Mouse (Mus musculus) thymus, adult 2 months (tissue): ENCODE data around the gene Sgcd. TPM values are rescaled to one million over a fixed set of nuclear protein-coding genes. Genes with fewer than 3 reads are reported as not detected.

Experiments used
- DNase-seq: peaks from one replicate; pipeline ENCODE4 v3.0.0; 2021
- H3K27ac ChIP-seq: fragments of 200-500 bp; 2 replicates; pipeline ENCODE4 v1.5.1; 2012; ENCODE audit warnings: low read length, control low read depth; ENCODE audit not compliant: control insufficient read depth, insufficient read depth
- H3K27me3 ChIP-seq: fragments of 200-500 bp; 2 replicates; pipeline ENCODE4 v1.6.1; 2012; ENCODE audit warnings: mild to moderate bottlenecking, low read length, moderate library complexity, mixed read lengths; ENCODE audit not compliant: control insufficient read depth, insufficient read depth
- H3K36me3 ChIP-seq: fragments of 200-500 bp; 2 replicates; pipeline ENCODE4 v1.6.1; 2012; ENCODE audit warnings: mild to moderate bottlenecking, low read length, moderate library complexity; ENCODE audit not compliant: control insufficient read depth, insufficient read depth
- H3K4me1 ChIP-seq: fragments of 200-500 bp; replicated peaks from 2 replicates; pipeline ENCODE4 v1.6.1; 2012; ENCODE audit warnings: low read length; ENCODE audit not compliant: control insufficient read depth, insufficient read depth
- H3K4me3 ChIP-seq: fragments of 200-500 bp; 2 replicates; pipeline ENCODE4 v1.5.1; 2012; ENCODE audit warnings: mild to moderate bottlenecking, low read length, control low read depth, moderate library complexity; ENCODE audit not compliant: control insufficient read depth, insufficient read depth
- CTCF ChIP-seq: fragments of 200-500 bp; IDR thresholded peaks from 2 replicates; pipeline ENCODE4 v1.5.1; 2012; ENCODE audit warnings: mild to moderate bottlenecking, control low read depth, low read length, moderate library complexity, borderline replicate concordance; ENCODE audit not compliant: control insufficient read depth, poor library complexity, insufficient read depth; ENCODE audit errors: extremely low read depth
- POLR2A ChIP-seq: fragments of 200-500 bp; IDR thresholded peaks from 2 replicates; pipeline ENCODE4 v1.6.1; 2012; ENCODE audit warnings: mild to moderate bottlenecking, low read length, control low read depth, moderate library complexity; ENCODE audit not compliant: control insufficient read depth, poor library complexity, insufficient read depth; ENCODE audit errors: extremely low read depth
- WGBS: fragments of 180-500 bp; shearing (Covaris S2); methylation state at CpG from one replicate; pipeline ENCODE4 v1.1.7; 2018; 5-methylcytosine and 5-hydroxymethylcytosine counted together
- polyA plus RNA-seq: library from polyadenylated mRNA; depleted of rRNA; stranded (reverse); fragments of >200 nt; gene quantifications from 2 replicates; pipeline ENCODE4 v1.2.3, GENCODE M21; 2012

The Sgcd gene
- polyA plus RNA-seq, 1 experiment: 0.34 TPM

DNA sequence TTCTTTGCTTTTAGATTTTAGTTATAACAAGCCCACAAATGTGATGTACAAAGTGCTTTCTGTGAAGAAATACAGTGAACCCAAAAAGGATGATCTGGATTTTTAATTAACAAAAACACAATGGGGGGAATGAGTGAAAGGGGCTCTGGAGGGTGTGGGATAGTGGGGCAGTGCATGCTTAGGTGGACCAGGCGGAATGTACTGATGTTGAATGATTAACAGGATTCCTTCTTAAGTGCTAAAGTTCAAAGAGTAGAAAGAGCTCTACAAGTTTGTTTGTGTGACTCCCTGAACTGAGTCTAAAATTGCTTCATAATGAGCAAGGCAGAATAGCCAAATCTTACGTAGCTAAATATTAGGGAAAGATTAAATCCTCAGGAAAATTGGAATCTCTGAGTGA lies 246.0 kb downstream of the Sgcd start:
- DNase-seq: no peak
- TF ChIP-seq CTCF: no peak
- TF ChIP-seq POLR2A: no peak
- Histone ChIP-seq H3K36me3 (no peaks in the 10 kb centered on the region), H3K4me3 (no peak overlapping the region), H3K27ac (no peak overlapping the region), H3K4me1 (no peaks in the 10 kb centered on the region), H3K27me3 (no peaks in the 10 kb centered on the region)
- WGBS: 89% methylated on average over 2 of the region's 2 CpGs

DNA sequence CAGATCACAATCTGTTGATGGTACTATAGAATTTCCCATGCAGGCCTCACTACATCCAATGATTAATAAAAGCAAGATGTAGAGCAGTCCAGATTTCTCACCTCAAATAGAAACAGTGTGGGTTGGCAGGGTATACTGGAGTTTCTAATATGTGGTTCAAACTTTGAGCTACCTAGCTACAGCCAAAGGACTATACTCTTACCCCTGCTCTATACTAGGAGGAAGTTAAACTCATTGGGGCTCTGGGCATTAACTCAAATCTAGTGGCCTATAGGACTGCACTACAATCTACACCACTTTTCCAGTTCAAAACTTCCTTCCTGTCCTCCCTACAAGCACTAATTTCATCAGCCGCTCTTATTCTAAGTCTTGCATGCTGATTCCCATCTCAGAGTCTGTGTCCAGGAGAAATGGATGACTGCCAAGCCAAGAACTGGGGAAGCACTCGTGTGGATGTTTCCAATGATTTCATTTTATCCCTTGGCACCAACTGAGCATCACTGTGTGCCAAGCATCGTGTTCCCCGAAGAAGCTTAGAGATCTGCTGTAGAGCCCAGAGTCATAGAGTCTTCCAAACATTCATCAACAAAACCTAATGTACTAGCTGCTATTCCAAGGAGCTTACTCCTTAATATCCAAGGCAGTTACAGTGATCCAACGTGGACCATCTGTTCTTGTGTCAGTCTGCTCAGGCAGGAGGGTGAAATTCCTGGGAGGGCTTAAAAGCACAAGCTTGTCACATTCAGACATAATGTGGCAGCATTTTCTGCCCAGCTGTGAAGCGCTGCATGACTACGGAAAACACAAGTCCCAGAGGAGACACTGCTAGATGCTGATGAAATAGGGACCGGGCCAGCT lies 283.6 kb downstream of the Sgcd start:
- Histone ChIP-seq H3K4me1 (no peaks in the 10 kb centered on the region), H3K36me3 (no peaks in the 10 kb centered on the region), H3K27me3 (no peaks in the 10 kb centered on the region), H3K27ac (no peak overlapping the region), H3K4me3 (no peak overlapping the region)
- TF ChIP-seq POLR2A (no peak), CTCF (no peak)
- 84% methylated on average over 8 of the region's 8 CpGs for WGBS
- DNase-seq: no peak

DNA sequence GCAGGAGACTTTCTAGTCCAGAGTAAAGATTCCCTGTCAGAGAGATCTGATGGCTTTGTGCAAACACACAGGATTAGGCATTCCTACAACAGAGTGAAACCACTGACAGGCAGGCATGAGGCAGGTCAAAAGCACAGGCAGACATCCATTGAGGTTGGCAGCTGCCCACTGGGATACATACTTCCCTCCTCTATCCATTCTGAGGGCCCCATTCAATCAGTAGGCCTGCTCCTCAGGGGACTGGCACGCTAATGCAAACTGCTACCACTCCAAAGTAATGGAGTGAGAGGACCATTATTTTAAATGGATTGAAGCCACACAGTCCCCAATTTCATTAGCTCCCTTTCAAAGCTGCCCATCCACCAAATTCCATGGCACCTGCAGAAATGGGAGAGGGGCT lies 293.2 kb downstream of the Sgcd start:
- no peaks in the 10 kb centered on the region for H3K4me1 ChIP-seq
- H3K27me3 ChIP-seq: no peaks in the 10 kb centered on the region
- no peaks in the 10 kb centered on the region for H3K36me3 ChIP-seq
- 83% methylated on average over 1 of the region's 1 CpGs for WGBS
- TF ChIP-seq CTCF (no peak), POLR2A (no peak)
- DNase-seq: no peak
- no peak overlapping the region for H3K27ac ChIP-seq
- H3K4me3 ChIP-seq: no peak overlapping the region

DNA sequence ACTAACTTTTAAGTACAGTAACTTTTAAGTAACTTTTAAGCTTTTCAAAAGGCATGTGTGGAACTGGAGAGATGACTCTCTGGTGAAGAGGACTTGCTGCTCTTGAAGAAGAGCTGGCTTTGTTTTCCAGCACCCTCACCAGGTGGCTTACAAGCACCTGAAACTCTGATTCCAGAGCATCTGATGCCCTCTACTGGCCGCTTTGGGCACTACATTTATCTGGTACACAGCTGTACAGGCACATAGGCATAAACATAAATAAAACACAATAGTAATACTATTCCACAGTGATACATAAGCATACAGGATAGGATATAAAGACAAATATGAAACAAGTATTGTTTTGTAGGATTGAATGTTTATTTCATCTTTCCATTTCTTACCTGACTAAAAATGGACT lies 330.6 kb downstream of the Sgcd start:
- no peak overlapping the region for H3K27ac ChIP-seq
- peak; percentile 20 for DNase-seq
- H3K36me3 ChIP-seq: no peaks in the 10 kb centered on the region
- no peak overlapping the region for H3K4me3 ChIP-seq
- H3K4me1 ChIP-seq: no peaks in the 10 kb centered on the region
- no peaks in the 10 kb centered on the region for H3K27me3 ChIP-seq
- WGBS: 0% methylated on average over 1 of the region's 1 CpGs
- no peak for TF ChIP-seq POLR2A
- TF ChIP-seq CTCF: no peak

DNA sequence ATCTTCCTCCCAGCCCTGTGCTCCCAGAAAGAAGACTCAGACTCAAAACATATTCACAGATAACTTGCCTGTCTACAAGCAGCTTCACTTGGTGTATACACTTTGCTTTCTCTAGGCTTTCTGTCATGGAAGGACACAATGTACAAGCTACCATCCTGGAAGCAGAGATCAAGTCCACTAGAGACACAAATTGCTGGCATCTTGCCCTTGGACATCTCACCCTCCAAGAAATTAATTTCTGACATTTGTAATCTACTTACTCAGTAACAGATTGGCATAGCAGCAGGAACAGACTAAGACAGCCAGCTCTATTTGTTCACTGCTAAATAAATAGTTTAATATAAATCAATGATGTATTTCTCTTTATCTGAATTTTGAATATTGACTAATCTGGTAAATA lies 342.9 kb downstream of the Sgcd start:
- no peaks in the 10 kb centered on the region for H3K36me3 ChIP-seq
- TF ChIP-seq POLR2A: no peak
- no peak for TF ChIP-seq CTCF
- no peaks in the 10 kb centered on the region for H3K4me1 ChIP-seq
- H3K4me3 ChIP-seq: no peak overlapping the region
- no peak overlapping the region for H3K27ac ChIP-seq
- no peak for DNase-seq
- no peaks in the 10 kb centered on the region for H3K27me3 ChIP-seq

DNA sequence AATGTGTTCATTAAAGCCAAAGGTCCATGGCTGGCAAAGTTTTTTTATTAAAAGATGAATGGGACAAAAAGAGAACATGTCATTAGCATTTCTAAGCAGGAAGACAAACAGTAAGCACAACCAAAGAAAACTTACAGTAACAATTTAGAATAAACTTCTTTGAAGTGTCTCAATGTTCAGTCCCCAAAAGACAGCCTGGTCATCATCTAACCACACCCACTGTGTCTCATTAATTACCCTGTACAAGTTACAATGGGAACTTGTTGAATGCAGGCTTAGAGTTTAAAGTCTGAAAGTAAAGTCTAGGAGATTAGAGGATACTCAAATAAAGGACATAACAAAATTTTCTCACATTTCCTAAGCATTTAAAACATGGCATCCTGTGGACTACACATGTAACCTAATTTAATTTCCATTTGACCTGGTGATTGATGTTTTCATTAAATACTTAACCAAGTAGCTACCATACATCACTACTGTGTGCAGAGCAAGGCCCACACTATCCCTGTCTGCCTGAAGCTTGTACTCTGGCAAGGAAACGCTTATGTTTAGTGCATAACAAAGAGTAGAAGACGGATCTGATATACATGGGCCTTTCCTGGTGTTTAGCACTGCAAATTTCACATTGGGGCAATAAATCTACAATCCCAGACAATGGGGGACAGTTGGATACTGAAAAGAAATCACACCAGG lies 347.1 kb downstream of the Sgcd start:
- 74% methylated on average over 2 of the region's 2 CpGs for WGBS
- no peak overlapping the region for H3K27ac ChIP-seq
- no peak for DNase-seq
- no peak overlapping the region for H3K4me3 ChIP-seq
- no peaks in the 10 kb centered on the region for H3K36me3 ChIP-seq
- H3K4me1 ChIP-seq: no peaks in the 10 kb centered on the region
- TF ChIP-seq CTCF (no peak), POLR2A (no peak)
- H3K27me3 ChIP-seq: no peaks in the 10 kb centered on the region

DNA sequence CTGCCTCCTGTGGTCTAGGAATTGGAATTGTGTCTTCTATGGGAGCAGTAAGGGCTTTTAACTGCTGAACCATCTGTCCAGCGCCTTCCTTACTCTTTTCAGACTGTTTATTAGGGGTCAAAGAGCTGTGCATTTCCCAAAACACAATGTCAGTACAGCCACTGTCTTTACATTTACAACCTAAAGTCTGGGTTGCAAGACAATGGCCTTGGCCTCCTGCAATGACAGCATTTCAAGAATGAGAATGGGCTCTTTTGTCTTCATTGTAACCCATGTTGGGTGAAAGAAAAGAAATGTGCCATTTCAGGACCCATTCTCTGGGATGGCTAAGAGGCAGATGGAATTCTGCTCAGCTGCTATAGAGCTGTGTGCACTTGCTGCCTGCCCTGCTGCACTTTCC lies 348.2 kb downstream of the Sgcd start:
- Histone ChIP-seq H3K27me3 (no peaks in the 10 kb centered on the region), H3K4me1 (no peaks in the 10 kb centered on the region), H3K36me3 (no peaks in the 10 kb centered on the region), H3K4me3 (no peak overlapping the region), H3K27ac (no peak overlapping the region)
- TF ChIP-seq CTCF: no peak
- TF ChIP-seq POLR2A: no peak
- no peak for DNase-seq
- WGBS: 44% methylated on average over 1 of the region's 1 CpGs
